Mouse (Mus musculus): ENCODE measurements at regions not wholly inside any gene's neighbourhood (a gene's known extent, or its start where the extent isn't known, plus 50 kb on each side); places are given as distances from the start of the nearest gene placed in this dataset.

GRCm38 (mm10) chr3:148472943-148473444 lies 517.4 kb downstream of the Adgrl2 start:
- Histone ChIP-seq H3K4me3 (ENCODE audit: low read depth, low read length) (no peak overlapping the region), H3K4me2 (ENCODE audit: low read depth, low read length) (no peak overlapping the region), H3K9me3 (ENCODE audit: control insufficient read depth, low read length) (no peaks in the 10 kb centered on the region), H3K27ac (replicated peaks; ENCODE audit: low read depth, low read length) (no peak overlapping the region), H3K4me1 (ENCODE audit: control insufficient read depth, insufficient read depth, low read length) (no peaks in the 10 kb centered on the region), H3K9ac (ENCODE audit: low read depth, low read length) (no peak overlapping the region), H3K27me3 (replicated peaks; ENCODE audit: control insufficient read depth, insufficient read depth, low read length) (no peaks in the 10 kb centered on the region), H3K36me3 (ENCODE audit: control insufficient read depth, insufficient read depth, low read length) (no peaks in the 10 kb centered on the region)
- no peak for DNase-seq (ENCODE audit: low spot score)
- ATAC-seq (ENCODE audit: low read depth) = no peak
- WGBS = 77% methylated on average over 6 of the region's 6 CpGs

GRCm38 (mm10) chr3:148465456-148465855 lies 524.9 kb downstream of the Adgrl2 start:
- no peak overlapping the region for H3K27ac ChIP-seq (replicated peaks; ENCODE audit: low read depth, low read length)
- ATAC-seq (ENCODE audit: low read depth) (no peak), DNase-seq (ENCODE audit: low spot score) (no peak)

DNA sequence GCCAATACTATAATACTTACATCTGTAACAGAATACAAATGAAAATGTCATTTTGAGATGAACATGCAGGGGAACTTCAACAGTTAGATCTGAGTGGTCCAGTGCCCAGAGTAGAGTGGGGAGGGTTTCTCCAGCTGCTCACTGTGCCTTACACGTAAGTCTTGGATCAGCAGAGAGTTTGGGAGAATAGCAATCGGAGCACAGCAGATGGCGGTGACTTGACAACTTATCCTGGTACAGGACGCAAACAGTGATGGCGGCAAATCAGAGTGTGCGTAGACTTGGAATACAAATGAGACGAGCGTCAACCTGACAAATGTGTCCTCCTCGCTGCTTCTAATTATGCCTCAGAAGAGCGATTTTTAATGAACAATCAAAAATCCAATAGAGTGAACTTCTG lies 527.6 kb downstream of the Adgrl2 start:
- no peak overlapping the region for H3K9ac ChIP-seq (ENCODE audit: low read depth, low read length)
- no peaks in the 10 kb centered on the region for H3K27me3 ChIP-seq (replicated peaks; ENCODE audit: control insufficient read depth, insufficient read depth, low read length)
- no peak overlapping the region for H3K27ac ChIP-seq (replicated peaks; ENCODE audit: low read depth, low read length)
- no peaks in the 10 kb centered on the region for H3K36me3 ChIP-seq (ENCODE audit: control insufficient read depth, insufficient read depth, low read length)
- H3K9me3 ChIP-seq (ENCODE audit: control insufficient read depth, low read length) = no peaks in the 10 kb centered on the region
- no peak overlapping the region for H3K4me2 ChIP-seq (ENCODE audit: low read depth, low read length)
- DNase-seq (ENCODE audit: low spot score) = no peak
- ATAC-seq (ENCODE audit: low read depth) = no peak
- WGBS = 86% methylated on average over 10 of the region's 10 CpGs
- no peak overlapping the region for H3K4me3 ChIP-seq (ENCODE audit: low read depth, low read length)
- no peaks in the 10 kb centered on the region for H3K4me1 ChIP-seq (ENCODE audit: control insufficient read depth, insufficient read depth, low read length)

More at GRCm38 (mm10) chr3:148465456-148465855, 524.9 kb downstream of the Adgrl2 start:
- Histone ChIP-seq H3K4me2 (ENCODE audit: low read depth, low read length) (no peak overlapping the region), H3K36me3 (ENCODE audit: control insufficient read depth, insufficient read depth, low read length) (no peaks in the 10 kb centered on the region), H3K9ac (ENCODE audit: low read depth, low read length) (no peak overlapping the region), H3K4me1 (ENCODE audit: control insufficient read depth, insufficient read depth, low read length) (no peaks in the 10 kb centered on the region), H3K4me3 (ENCODE audit: low read depth, low read length) (no peak overlapping the region), H3K27me3 (replicated peaks; ENCODE audit: control insufficient read depth, insufficient read depth, low read length) (no peaks in the 10 kb centered on the region), H3K9me3 (ENCODE audit: control insufficient read depth, low read length) (no peaks in the 10 kb centered on the region)
- WGBS = 74% methylated on average over 3 of the region's 3 CpGs

DNA sequence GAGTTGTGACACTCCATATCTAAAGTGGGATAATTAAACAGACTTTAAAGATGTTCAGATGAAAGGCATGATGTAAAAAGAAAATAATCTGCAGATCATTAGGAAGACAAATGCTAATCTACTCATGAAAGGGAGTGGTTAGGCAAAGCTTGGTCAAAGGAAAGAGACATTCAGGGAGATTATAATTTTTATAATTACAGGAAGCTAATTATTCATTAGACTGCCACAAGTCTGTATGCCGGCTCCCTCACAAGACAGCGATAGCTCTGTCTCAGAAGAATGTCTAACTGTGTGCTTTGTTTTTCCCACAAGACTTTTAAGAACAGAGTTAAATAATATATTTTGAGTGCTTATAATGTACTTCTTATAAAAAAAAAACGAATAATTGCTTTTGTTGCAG lies 541.5 kb downstream of the Adgrl2 start:
- ATAC-seq (ENCODE audit: low read depth) (no peak), DNase-seq (ENCODE audit: low spot score) (no peak)
- Histone ChIP-seq H3K36me3 (ENCODE audit: control insufficient read depth, insufficient read depth, low read length) (no peaks in the 10 kb centered on the region), H3K4me1 (ENCODE audit: control insufficient read depth, insufficient read depth, low read length) (no peaks in the 10 kb centered on the region; the same call in 1 of the 2 replicates), H3K27ac (replicated peaks; ENCODE audit: low read depth, low read length) (no peak overlapping the region), H3K9me3 (ENCODE audit: control insufficient read depth, low read length) (no peaks in the 10 kb centered on the region), H3K4me3 (ENCODE audit: low read depth, low read length) (no peak overlapping the region), H3K27me3 (replicated peaks; ENCODE audit: control insufficient read depth, insufficient read depth, low read length) (no peaks in the 10 kb centered on the region), H3K9ac (ENCODE audit: low read depth, low read length) (no peak overlapping the region), H3K4me2 (ENCODE audit: low read depth, low read length) (no peak overlapping the region)
- WGBS = 52% methylated on average over 3 of the region's 3 CpGs

GRCm38 (mm10) chr3:148448465-148448864 lies 541.9 kb downstream of the Adgrl2 start:
- no peak overlapping the region for H3K4me2 ChIP-seq (ENCODE audit: low read depth, low read length)
- H3K4me3 ChIP-seq (ENCODE audit: low read depth, low read length) = no peak overlapping the region
- no peak overlapping the region for H3K9ac ChIP-seq (ENCODE audit: low read depth, low read length)
- WGBS = 10% methylated on average over 1 of the region's 1 CpGs
- no peaks in the 10 kb centered on the region for H3K27me3 ChIP-seq (replicated peaks; ENCODE audit: control insufficient read depth, insufficient read depth, low read length)
- H3K4me1 ChIP-seq (ENCODE audit: control insufficient read depth, insufficient read depth, low read length) = no peaks in the 10 kb centered on the region; the same call in 1 of the 2 replicates
- no peaks in the 10 kb centered on the region for H3K36me3 ChIP-seq (ENCODE audit: control insufficient read depth, insufficient read depth, low read length)
- ATAC-seq (ENCODE audit: low read depth) (no peak), DNase-seq (ENCODE audit: low spot score) (peak; percentile 38)
- H3K9me3 ChIP-seq (ENCODE audit: control insufficient read depth, low read length) = no peaks in the 10 kb centered on the region
- no peak overlapping the region for H3K27ac ChIP-seq (replicated peaks; ENCODE audit: low read depth, low read length)

GRCm38 (mm10) chr3:148446845-148447244 lies 543.5 kb downstream of the Adgrl2 start:
- H3K4me2 ChIP-seq (ENCODE audit: low read depth, low read length) = no peak overlapping the region
- 72% methylated on average over 1 of the region's 1 CpGs for WGBS
- no peak for ATAC-seq (ENCODE audit: low read depth)

GRCm38 (mm10) chr3:148443012-148443411 lies 547.3 kb downstream of the Adgrl2 start:
- Histone ChIP-seq H3K27me3 (replicated peaks; ENCODE audit: control insufficient read depth, insufficient read depth, low read length) (no peaks in the 10 kb centered on the region), H3K4me1 (ENCODE audit: control insufficient read depth, insufficient read depth, low read length) (no peaks in the 10 kb centered on the region), H3K4me3 (ENCODE audit: low read depth, low read length) (no peak overlapping the region), H3K9me3 (ENCODE audit: control insufficient read depth, low read length) (no peaks in the 10 kb centered on the region), H3K27ac (replicated peaks; ENCODE audit: low read depth, low read length) (no peak overlapping the region), H3K9ac (ENCODE audit: low read depth, low read length) (no peak overlapping the region), H3K4me2 (ENCODE audit: low read depth, low read length) (no peak overlapping the region), H3K36me3 (ENCODE audit: control insufficient read depth, insufficient read depth, low read length) (no peaks in the 10 kb centered on the region)
- WGBS = 65% methylated on average over 3 of the region's 3 CpGs
- DNase-seq (ENCODE audit: low spot score) = no peak
- no peak for ATAC-seq (ENCODE audit: low read depth)

More at GRCm38 (mm10) chr3:148446845-148447244, 543.5 kb downstream of the Adgrl2 start:
- Histone ChIP-seq H3K36me3 (ENCODE audit: control insufficient read depth, insufficient read depth, low read length) (no peaks in the 10 kb centered on the region), H3K4me3 (ENCODE audit: low read depth, low read length) (no peak overlapping the region), H3K27me3 (replicated peaks; ENCODE audit: control insufficient read depth, insufficient read depth, low read length) (no peaks in the 10 kb centered on the region), H3K9me3 (ENCODE audit: control insufficient read depth, low read length) (no peaks in the 10 kb centered on the region), H3K4me1 (ENCODE audit: control insufficient read depth, insufficient read depth, low read length) (no peaks in the 10 kb centered on the region; the same call in 1 of the 2 replicates), H3K9ac (ENCODE audit: low read depth, low read length) (no peak overlapping the region), H3K27ac (replicated peaks; ENCODE audit: low read depth, low read length) (no peak overlapping the region)
- no peak for DNase-seq (ENCODE audit: low spot score)

GRCm38 (mm10) chr3:148434033-148434432 lies 556.3 kb downstream of the Adgrl2 start:
- no peaks in the 10 kb centered on the region; the same call in 1 of the 2 replicates for H3K4me1 ChIP-seq (ENCODE audit: control insufficient read depth, insufficient read depth, low read length)
- WGBS = 89% methylated on average over 4 of the region's 4 CpGs
- H3K27me3 ChIP-seq (replicated peaks; ENCODE audit: control insufficient read depth, insufficient read depth, low read length) = no peaks in the 10 kb centered on the region
- H3K4me3 ChIP-seq (ENCODE audit: low read depth, low read length) = no peak overlapping the region
- ATAC-seq (ENCODE audit: low read depth) (no peak), DNase-seq (ENCODE audit: low spot score) (no peak)
- H3K36me3 ChIP-seq (ENCODE audit: control insufficient read depth, insufficient read depth, low read length) = no peaks in the 10 kb centered on the region
- no peaks in the 10 kb centered on the region for H3K9me3 ChIP-seq (ENCODE audit: control insufficient read depth, low read length)
- no peak overlapping the region for H3K27ac ChIP-seq (replicated peaks; ENCODE audit: low read depth, low read length)
- H3K9ac ChIP-seq (ENCODE audit: low read depth, low read length) = no peak overlapping the region
- no peak overlapping the region for H3K4me2 ChIP-seq (ENCODE audit: low read depth, low read length)

Data from embryonic facial prominence, embryonic 14.5 days (tissue).